Mouse (Mus musculus) cerebellum, postnatal 10 days (tissue): ENCODE results near the gene Gm9970.
"Not testable (repeated sequence)": the region's sequence is repeated elsewhere in the genome, so short reads cannot be mapped to it uniquely, and the experiment has no call there.

ENCODE experiments used
- DNase-seq, 2 experiments: peaks; one replicate each; pipeline ENCODE4 v3.0.0; 2021; ENCODE audit warnings: mixed read lengths in 2 of 2

Gene Gm9970

DNA sequence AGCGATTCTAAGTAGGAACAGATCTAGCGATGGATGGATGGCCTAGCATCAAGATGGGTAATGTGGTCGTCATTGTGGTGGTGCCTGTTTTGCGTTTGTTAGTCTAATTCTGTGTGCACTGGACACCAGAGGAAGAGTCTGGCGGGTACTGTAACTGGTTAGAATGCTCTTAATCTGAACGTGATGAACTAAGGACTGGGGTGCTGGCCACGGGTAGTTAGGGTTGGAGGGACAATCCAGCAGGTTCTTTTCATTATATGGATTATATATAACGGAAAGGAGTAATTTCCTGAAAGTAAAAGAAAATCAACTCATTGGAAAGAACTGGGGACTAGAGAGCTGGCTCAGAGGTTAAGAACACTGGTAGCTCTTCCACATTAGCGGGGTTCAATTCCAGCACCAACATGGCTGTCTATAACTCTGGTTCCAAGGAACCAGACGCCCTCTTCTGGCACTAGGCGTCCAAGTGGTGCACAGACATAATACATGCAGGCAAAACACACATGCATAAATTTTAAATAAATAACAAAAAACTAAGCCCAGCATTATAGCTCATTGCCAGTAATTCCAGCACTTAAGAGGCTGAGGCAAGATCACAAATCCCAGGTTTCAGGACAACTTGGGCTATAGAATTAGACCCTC is 19.6 kb downstream of the Gm9970 start:
- DNase-seq = peak; percentile 60 to 67

- DNase-seq = peak; percentile 99 to 100
Measured at GRCm38 (mm10) chr5:31220448-31221303, 20.4 kb downstream of the Gm9970 start, which contains the start of gene Ppm1g. TSS of gene Ppm1g (minus strand) at chr5:31220687.

DNA sequence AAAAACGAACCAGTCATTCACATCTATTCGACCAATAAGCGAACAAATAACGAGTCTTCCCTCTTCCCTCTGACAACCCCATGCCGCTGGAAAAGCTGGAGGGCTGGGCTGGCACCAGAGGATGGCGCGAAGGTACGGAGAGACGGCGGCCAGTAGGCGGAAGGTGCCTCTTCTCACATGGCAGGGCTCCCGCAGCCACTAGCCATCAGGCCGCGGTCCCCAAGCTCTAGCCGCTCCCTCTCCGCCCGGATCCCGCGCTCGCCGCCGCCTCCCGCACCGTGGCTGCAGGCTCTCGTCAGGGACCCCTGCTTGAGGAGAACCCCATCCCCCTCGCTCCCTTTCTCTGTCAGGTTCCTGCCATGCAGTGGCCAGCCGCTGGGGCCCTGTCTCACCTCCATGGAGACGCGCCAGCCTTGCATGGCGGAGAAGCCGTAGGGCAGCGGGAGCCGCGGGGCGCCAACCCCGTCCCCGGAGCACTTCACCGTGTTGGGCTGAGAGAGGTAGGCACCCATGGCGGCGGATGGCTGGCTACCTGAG is 21.1 kb downstream of the Gm9970 start:
- DNase-seq = peak; percentile 77 to 81

DNA sequence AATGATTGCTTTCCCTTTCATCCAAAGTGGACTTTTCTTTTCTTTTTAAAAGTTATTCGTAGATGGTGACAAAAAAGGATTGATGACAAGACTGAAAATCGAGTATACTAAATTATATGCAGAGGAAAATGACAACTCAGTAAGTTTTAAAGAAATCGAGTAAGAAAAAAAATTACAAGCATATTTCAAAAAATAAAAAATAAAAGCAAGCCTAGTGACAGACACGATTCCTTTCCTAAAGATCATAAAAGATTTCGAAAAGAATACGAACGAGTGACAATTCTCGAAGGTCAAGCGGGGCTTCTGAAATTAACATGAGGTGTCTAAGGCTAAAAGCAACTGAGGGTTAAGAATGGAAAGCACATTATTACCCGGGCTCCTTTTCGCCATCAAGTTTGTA is 21.6 kb downstream of the Gm9970 start:
- DNase-seq = no peak

- peak; percentile 49 to 60 for DNase-seq
Measured at GRCm38 (mm10) chr5:31219070-31219469, 22.0 kb downstream of the Gm9970 start.

GRCm38 (mm10) chr5:31218294-31218693 is 22.7 kb downstream of the Gm9970 start:
- DNase-seq = no peak

GRCm38 (mm10) chr5:31216554-31216953 is 24.5 kb downstream of the Gm9970 start:
- DNase-seq = not testable (repeated sequence)

DNA sequence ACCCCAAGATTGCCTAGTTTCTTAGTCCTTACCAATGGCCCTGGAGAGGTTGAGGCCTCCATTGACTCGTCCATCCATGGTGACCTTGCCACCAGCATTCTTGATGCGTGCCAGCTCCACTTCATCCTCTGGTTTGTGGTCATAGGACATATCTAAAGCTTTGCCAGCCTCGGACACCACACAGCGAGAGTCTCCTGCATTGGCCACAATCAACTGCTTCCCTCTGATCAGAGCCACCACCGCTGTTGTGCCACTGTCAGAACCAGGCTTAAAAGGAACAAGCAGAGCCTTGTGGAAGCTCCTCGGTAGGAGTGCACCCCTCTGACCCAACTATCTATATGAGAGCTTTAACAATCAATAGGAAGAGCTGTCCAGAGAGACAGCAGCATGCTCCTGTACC is 36.6 kb downstream of the Gm9970 start:
- no peak for DNase-seq

DNA sequence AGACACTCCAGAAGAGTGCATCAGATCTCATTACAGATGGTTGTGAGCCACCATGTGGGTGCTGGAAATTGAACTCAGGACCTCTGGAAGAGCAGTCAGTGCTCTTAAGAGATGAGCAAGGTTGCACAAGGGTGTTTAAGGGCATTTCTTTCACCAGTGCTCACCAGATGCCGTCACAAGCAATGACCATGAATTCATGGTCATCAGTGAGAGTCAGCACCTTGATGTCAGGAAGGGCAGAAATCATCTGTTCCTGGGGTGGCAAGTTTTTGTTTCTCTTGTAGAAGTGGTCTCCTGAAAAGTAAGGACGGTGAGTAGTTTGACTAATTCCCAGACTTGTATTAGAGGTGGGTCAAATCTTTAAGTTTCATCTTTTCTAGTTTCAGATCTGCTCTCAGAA is 37.2 kb downstream of the Gm9970 start:
- DNase-seq = no peak

DNA sequence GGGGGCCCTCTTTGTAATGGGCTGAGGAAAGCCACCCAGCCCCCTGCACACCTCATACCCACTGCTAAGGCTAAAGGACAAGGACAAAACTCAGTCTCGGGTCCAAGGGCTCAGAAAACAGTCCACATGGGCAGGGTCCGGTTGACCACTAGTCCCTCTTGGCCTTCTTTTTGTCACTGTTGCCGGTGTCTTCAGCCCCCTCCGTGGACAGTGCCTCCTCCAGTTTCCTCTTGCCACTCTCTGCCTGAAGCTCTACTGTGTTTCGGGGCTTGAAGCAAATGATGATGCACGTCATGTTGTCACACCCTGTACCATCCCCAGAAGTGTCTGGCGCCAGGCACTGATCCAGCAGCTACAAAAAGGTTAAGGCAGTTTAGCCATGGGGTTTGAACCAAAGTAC is 38.1 kb downstream of the Gm9970 start:
- no peak for DNase-seq

DNA sequence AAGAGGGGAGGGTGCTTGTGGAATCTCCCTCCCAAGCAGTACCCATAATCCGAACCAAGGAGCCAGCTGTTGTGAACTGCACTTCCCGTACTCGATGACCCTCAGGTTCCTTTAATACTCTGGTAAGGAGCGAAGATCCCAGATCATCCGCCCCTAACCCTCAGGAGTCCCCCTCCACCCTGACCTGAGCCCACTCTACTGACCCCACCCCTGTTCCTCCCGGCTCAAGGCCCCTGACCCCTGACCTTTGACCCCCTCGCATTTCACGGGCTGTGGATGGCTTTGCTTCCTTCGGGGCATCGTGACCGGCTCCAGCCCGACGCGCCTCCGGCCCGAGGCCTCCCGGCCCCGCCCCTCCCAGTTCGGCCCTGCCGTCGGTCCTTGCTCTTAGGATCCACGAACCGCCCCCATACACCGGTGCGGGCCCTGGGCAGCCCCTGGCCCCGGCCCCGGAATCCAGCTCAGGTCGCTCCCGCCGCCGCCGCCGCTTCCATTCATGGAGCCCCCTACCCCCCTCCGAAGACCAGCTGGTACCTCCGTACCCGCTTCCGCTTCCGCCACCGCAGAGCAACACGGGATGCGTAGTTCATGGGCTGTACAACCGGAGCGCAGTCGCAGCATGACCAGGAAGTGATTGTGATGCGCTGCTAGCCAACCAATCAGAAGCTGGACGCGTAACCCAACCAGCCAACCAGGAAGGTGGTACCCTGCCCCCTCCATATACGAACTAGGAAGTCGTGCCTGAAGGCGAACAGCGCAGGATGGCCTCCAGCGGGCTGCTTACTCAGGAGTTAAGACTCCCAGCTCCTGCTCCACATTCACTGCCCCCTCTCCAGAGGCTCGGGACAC is 39.1 kb downstream of the Gm9970 start, which contains the start of gene Zfp513:
Gene Zfp513, minus strand, starts transcription at position 562 of the 849 bp plus-strand sequence.
- peak; percentile 95 to 97 for DNase-seq

- DNase-seq = no peak
Measured at GRCm38 (mm10) chr5:31201042-31201741, 39.8 kb downstream of the Gm9970 start.

DNA sequence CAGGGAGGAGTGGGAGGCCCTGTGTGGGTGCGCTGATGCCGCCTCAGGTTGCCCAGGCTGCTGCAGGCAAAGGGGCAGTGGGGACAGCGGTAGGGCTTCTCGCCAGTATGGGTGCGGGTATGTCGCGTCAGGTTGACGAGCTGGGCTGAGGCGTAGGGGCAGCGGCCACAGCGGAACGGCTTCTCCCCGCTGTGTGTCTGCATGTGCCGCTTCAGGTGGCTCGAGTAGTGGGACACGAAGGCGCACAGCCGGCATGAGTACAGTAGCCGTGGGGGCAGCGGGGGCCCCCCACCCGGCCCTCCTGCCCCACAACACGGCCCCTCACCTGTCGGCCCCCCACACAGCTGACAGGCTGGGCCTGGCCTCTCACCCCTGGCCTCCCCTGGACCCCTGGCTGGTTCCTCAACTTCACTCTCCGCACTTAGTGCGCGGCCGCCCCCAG is 40.7 kb downstream of the Gm9970 start:
- peak; percentile 42 to 46 for DNase-seq

DNA sequence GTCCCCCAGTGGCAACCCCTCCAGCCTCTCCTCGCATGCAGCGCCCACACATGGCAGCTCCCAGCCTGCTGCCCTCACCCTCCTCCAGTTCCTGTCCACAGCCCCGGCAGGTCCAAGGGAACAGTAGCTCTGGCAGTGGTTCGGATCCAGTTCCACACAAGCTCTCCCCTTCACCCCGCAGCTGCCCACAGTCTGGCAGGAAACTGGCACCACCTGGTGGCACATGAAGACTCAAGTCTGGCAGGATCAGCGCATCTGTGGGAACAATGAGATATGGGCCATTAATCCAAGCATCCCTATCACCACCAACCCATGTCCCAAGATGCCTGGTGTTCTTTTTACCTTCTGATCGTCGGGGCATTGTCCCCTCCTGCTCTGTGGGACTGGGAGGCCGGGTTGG is 41.1 kb downstream of the Gm9970 start:
- DNase-seq = peak; percentile 47 to 54

DNA sequence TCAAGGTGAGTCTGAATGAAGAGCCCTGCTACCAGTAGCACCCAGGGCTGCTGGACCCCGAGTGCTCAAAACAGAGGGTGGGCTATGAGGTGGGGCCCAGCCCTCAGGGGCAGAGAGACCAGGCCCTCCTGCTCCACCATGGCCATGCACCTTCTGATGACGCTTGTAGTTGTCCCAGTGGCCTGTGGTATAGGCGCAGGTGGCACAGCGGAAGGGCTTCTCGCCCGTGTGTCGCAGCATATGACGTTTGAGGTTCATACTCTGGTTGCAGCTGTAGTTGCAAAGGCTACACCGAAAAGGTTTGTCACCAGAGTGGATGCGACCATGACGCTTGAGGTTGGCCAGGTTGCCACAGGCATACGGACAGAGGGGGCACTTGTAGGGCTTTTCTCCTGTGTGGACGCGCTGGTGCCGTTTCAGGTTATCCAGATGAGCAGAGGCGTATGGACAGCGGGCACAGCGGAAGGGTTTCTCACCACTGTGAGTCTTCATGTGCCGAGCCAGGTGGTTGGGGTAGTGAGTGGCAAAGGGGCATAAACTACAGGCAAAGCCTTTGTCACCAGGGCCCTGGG is 41.6 kb downstream of the Gm9970 start:
- DNase-seq = no peak

- no peak for DNase-seq
Measured at GRCm38 (mm10) chr5:31198616-31199320, 42.3 kb downstream of the Gm9970 start.

GRCm38 (mm10) chr5:31198170-31198569 is 42.9 kb downstream of the Gm9970 start:
- DNase-seq = no peak

- DNase-seq = no peak
Measured at GRCm38 (mm10) chr5:31197072-31197471, 44.0 kb downstream of the Gm9970 start.

GRCm38 (mm10) chr5:31196207-31196606 is 44.8 kb downstream of the Gm9970 start:
- no peak for DNase-seq

- no peak for DNase-seq
Measured at GRCm38 (mm10) chr5:31195671-31196070, 45.4 kb downstream of the Gm9970 start.
